Mouse (Mus musculus) C3H10T1/2 (cell line): ENCODE data around the gene Cyp3a41b. TPM values are rescaled to one million over a fixed set of nuclear protein-coding genes. Genes with fewer than 3 reads are reported as not detected.

Experiments used
- polyA plus RNA-seq, 2 experiments: library from polyadenylated mRNA; unstranded; fragments of >200 nt; fragmentation: generic; extraction: Trizol; gene quantifications; one replicate each; pipeline ENCODE4 v1.2.1; 2012; ENCODE audit warnings: missing spikeins in 2 of 2

Cyp3a41b gene
- not detected for polyA plus RNA-seq

GRCm38 (mm10) chr5:145584630-145585029 is at the start of gene Cyp3a41b:
Cyp3a41b (minus strand) TSS chr5:145584730.

Other genes starting within 250 kb of the Cyp3a41b start
- under 1 TPM in 1 of 2 experiments, not detected in 1; 0.04 TPM for gene Cyp3a57, start 239.5 kb downstream of the Cyp3a41b start, polyA plus RNA-seq
- not detected for gene Cyp3a16, start 115.0 kb downstream of the Cyp3a41b start, polyA plus RNA-seq
- not detected for gene Cyp3a41a, start 135.4 kb upstream of the Cyp3a41b start, polyA plus RNA-seq
- gene Cyp3a44, start 221.1 kb upstream of the Cyp3a41b start, polyA plus RNA-seq: not detected